Mouse (Mus musculus) cerebellum, adult 11 months (tissue): ENCODE results near the gene Olfr339.
"Not testable (repeated sequence)": the region's sequence is repeated elsewhere in the genome, so short reads cannot be mapped to it uniquely, and the experiment has no call there.

Experiments used
- DNase-seq: peaks from one replicate; pipeline ENCODE4 v3.0.0; 2022

The Olfr339 gene

GRCm38 (mm10) chr2:36418647-36419046 is at the start of gene Olfr339:
Gene Olfr339, plus strand, starts transcription at chr2:36418947.
- no peak for DNase-seq

- no peak for DNase-seq
Observed at GRCm38 (mm10) chr2:36373219-36373618, 45.5 kb upstream of the Olfr339 start, which contains the start of gene Olfr338. Gene Olfr338, plus strand, starts transcription at chr2:36373519.

- not testable (repeated sequence) for DNase-seq
Observed at GRCm38 (mm10) chr2:36415174-36415573, 3.6 kb upstream of the Olfr339 start.

- DNase-seq, result not testable (repeated sequence)
Observed at GRCm38 (mm10) chr2:36415591-36415990, 3.2 kb upstream of the Olfr339 start.

- no peak for DNase-seq
Observed at GRCm38 (mm10) chr2:36452287-36452686, 33.5 kb downstream of the Olfr339 start, which contains the start of gene Olfr340. Gene Olfr340, plus strand, starts transcription at chr2:36452587.

GRCm38 (mm10) chr2:36473634-36474033 is 54.9 kb downstream of the Olfr339 start:
- no peak for DNase-seq
